Mouse (Mus musculus) erythroblast, adult 5-6 weeks (primary cell): ENCODE measurements around the gene Lap3. TPM values are rescaled to one million over a fixed set of nuclear protein-coding genes. Genes with fewer than 3 reads are reported as not detected.

Experiments
- ATAC-seq: replicated peaks from 2 replicates; pipeline ENCODE4 v1.8.0; 2016; ENCODE audit warnings: moderate number of reproducible peaks, mild to moderate bottlenecking, moderate TSS enrichment, inconsistent platforms; ENCODE audit not compliant: poor library complexity, low FRiP score, severe bottlenecking
- total RNA-seq, 2 experiments: library from RNA; stranded (forward) in 1 of 2; stranded (reverse) in 1 of 2; fragments of 150-400 nt in 1 of 2; fragments of 200-764, 138-1000 nt in 1 of 2; gene quantifications; 2 replicates each; pipeline versions ENCODE4 v1.2.3 to v1.2.4; 2015 to 2017; ENCODE audit warnings: low replicate concordance in 2 of 2

Gene Lap3
- total RNA-seq, 2 experiments from 2014 or later, result 12.1 to 12.6 TPM

GRCm38 (mm10) chr5:45539502-45539901 lies 46.3 kb downstream of the Lap3 start:
- no peak for ATAC-seq

- no peak for ATAC-seq
Observed at GRCm38 (mm10) chr5:45543374-45543773, 50.2 kb downstream of the Lap3 start.

- no peak for ATAC-seq
Observed at GRCm38 (mm10) chr5:45549586-45549985, 56.4 kb downstream of the Lap3 start.

Other genes with a start within 250 kb of the Lap3 start
- gene Qdpr, start 43.1 kb upstream of the Lap3 start, total RNA-seq (2015; ENCODE audit: low replicate concordance), result 9.6 and 22.3 TPM in 2 replicates
- 3.5 and 4.0 TPM in 2 replicates for gene Qdpr, start 43.1 kb upstream of the Lap3 start, total RNA-seq (2017; ENCODE audit: low replicate concordance)
- gene Clrn2, start 39.6 kb upstream of the Lap3 start, total RNA-seq (2015; ENCODE audit: low replicate concordance), result not detected in 2 replicates
- not detected in 2 replicates for gene Clrn2, start 39.6 kb upstream of the Lap3 start, total RNA-seq (2017; ENCODE audit: low replicate concordance)
- gene Med28, start 26.9 kb downstream of the Lap3 start, total RNA-seq (2015; ENCODE audit: low replicate concordance), result 10.4 and 30.6 TPM in 2 replicates
- gene Med28, start 26.9 kb downstream of the Lap3 start, total RNA-seq (2017; ENCODE audit: low replicate concordance), result 5.3 and 21.0 TPM in 2 replicates
- gene Fam184b, start 146.2 kb downstream of the Lap3 start, total RNA-seq (2015; ENCODE audit: low replicate concordance), result not detected in 2 replicates
- gene Fam184b, start 146.2 kb downstream of the Lap3 start, total RNA-seq (2017; ENCODE audit: low replicate concordance), result under 0.01 TPM in 1 of 2 replicates, not detected in the other
- 28.8 and 46.0 TPM in 2 replicates for gene Ncapg, start 176.5 kb downstream of the Lap3 start, total RNA-seq (2015; ENCODE audit: low replicate concordance)
- 49.6 and 56.6 TPM in 2 replicates for gene Ncapg, start 176.5 kb downstream of the Lap3 start, total RNA-seq (2017; ENCODE audit: low replicate concordance)